Mouse (Mus musculus) brain, embryonic 18.5 days (tissue): ENCODE data around the gene Wnt5b.
A peak's percentile ranks its signal among the peaks of the same experiment; 100 is the strongest.

Experiments
- DNase-seq: peaks from one replicate; pipeline ENCODE4 v3.0.0-alpha.2; 2012; ENCODE audit warnings: low read depth, low spot score

The Wnt5b gene

DNA sequence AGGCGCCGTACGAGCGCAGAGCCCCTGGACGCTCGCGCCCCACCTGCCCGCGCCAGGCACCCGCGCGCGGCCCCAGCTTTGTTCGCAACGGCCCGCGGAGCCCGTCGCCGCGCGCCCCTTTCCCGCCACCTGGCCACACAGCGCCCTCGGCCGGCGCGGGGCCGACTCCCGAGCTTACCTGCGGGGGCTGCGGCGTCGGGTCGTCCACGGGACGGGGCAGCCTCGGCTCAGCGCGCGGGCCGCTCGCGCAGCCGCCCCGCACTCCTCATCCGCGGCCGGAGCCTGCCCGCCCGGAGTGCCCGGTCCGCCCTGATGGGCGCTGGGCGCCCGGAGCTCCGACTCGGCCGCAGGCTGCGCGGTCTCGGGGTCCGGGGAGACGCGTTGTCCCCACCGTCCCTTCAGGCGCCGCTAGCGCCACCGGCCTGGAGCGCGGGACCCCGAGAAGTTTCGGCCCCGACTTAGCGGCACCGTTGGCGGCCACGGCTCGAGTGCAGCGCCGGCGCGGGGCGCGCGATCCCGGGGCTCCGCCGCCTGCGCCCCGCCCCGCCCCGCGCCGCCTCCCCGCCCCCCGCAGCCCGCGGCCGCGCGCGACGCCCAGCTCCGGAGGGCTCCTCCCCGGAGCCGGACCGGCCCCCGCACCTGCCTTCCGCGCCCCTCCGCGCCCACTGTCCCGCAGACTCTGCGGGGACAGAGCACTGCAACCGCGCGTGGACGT lies at the start of gene Wnt5b:
Gene Wnt5b, minus strand, starts transcription at position 545 of the 715 bp plus-strand sequence.
- DNase-seq: no peak

- no peak for DNase-seq
These were observed 46.7 kb upstream of the Wnt5b start for GRCm38 (mm10) chr6:119590872-119591271.

DNA sequence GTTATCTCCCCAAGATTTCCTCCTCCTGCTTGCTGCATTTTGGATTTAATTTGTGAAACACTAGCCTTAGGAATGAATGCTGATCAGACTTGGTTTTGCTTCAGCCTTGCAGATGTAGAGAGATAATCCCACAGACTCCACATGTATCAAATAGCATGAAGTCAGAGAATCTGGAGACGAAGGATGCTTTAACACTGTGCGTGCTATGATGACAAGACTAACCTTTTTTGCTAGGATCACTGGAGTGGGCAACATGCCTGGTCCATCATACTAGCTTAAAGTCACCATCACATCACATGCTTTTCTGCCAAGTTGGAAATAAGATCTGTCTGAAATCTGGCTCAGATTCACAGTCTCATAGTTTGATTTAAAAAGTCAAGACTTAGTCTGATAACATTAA lies 43.8 kb upstream of the Wnt5b start:
- no peak for DNase-seq

GRCm38 (mm10) chr6:119587454-119587853 lies 43.3 kb upstream of the Wnt5b start:
- DNase-seq: no peak

GRCm38 (mm10) chr6:119585652-119586375 lies 41.7 kb upstream of the Wnt5b start:
- peak; percentile 20 for DNase-seq

DNA sequence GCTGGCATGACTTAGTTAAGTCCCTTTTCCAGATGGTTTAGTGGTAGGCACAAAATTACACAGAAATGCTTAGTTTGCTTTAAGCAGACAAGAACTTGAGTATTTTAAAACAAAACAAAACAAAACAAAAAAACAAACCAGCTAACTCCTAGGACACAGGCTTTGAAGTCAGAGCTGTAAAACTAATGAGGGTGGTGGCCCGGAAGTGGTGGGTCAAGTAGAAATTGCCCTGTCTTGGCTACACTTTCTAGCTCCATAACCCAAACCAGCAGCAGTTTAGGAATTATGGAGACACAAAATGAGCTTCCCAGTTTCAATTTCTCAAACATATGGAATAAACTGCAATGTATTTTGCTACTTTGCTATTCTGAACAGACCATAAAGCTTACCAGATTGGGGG lies 39.9 kb upstream of the Wnt5b start:
- no peak for DNase-seq

DNA sequence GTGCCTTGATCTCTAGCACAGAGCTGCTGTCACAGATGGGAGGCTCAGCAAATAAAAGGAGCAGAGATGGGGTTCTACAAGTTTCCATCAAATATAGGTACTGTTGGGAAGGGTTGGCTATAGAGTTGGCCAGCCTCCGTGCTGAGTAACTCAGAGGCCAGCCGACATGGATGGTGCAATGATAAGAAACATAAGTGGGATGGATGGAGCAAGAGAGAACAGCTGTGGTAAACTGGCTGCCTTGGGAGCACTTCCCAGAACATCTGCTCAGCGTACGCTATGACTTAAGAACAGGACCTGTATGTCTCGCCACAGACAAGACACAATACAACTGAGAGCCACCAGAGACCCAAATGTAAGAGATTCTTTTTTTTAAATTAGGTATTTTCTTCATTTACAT lies 39.0 kb upstream of the Wnt5b start:
- no peak for DNase-seq

GRCm38 (mm10) chr6:119576706-119577105 lies 32.6 kb upstream of the Wnt5b start:
- no peak for DNase-seq

DNA sequence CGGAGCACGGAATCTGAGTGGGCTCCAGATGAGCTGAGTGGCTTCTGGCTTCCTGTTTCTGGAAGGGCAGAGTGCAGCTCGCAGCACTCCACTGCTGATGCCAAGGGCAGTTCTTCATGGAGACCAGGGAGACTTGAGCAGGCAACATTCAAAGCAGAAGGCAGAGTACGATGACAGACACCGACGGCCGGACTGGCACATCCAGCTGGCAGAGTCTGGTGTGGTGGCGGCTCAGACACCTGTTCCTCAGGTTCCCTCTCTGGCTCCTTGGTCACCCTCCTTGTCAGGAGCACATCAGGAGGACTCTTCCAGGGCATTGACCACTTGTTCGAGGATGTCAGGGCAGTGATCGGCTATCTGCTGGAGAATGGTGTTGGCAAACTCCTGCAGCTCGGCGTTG lies 31.2 kb upstream of the Wnt5b start:
- no peak for DNase-seq

- no peak for DNase-seq
These were observed 28.1 kb upstream of the Wnt5b start for GRCm38 (mm10) chr6:119572296-119572695.

GRCm38 (mm10) chr6:119570797-119571196 lies 26.6 kb upstream of the Wnt5b start:
- DNase-seq: no peak

DNA sequence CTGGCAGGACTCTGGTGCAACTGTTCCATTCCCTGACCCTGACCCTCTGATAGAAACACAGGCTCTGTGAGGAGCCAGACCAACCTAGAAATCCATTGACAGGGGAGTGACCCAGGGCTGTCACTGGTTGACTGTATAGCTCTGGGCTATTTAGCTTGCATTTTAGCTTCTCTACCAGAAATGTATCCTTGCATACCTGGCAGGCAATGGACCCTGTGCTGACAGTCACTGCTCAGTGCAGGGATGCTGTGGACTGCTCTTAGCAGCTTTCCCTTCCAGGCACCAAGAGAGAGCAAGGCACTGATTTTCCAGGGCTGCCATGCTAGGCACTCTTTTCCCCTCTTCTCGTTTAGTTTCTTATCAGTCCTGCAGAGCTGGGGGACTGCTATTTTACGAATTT lies 24.2 kb upstream of the Wnt5b start:
- no peak for DNase-seq

DNA sequence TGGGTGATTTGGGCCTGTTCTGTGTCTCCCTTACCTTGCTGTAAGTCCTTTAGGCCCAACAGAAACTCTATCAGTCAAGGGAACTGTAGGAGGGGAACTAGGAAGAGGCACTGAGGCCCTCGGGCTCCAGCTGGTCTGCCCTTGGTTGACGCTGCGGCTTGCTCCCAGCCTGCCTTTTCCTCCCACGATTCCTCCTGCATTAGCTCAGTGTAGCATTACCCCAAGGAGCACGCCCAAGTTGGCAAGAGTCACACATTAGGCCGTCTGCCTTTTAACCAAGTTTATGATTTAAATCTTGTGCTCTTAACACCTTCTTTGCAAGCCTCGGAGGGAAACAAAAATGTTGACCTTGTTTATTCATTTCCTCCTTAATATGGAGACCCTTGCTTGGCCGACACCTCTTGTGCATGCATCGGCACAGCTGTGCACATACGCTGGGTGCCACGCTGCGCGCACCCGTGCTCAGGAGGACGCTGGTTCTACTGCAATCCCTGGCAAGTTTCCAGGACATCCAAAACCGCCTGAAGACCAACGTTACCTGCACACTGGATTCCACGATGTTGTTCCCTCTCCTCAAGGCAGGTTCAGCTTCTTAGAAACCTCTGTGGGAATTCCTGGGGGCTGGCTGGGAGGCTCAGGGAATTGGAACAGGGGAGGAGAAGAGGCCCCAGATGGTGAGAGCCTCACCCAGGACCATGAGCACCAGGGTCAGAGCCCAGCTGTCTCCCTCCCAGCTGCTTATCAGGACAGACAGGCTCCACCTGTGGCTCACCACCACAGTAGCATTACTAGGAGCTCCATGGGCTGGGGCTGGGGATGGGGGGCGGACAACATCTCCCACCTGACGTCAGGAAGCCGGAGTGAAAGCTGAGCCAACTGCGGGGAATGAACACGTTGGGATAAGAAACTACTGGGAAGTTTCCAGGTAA lies 21.6 kb upstream of the Wnt5b start:
- no peak for DNase-seq

- DNase-seq: no peak
These were observed 18.4 kb upstream of the Wnt5b start for GRCm38 (mm10) chr6:119562558-119562957.

GRCm38 (mm10) chr6:119558855-119559254 lies 14.7 kb upstream of the Wnt5b start:
- no peak for DNase-seq

DNA sequence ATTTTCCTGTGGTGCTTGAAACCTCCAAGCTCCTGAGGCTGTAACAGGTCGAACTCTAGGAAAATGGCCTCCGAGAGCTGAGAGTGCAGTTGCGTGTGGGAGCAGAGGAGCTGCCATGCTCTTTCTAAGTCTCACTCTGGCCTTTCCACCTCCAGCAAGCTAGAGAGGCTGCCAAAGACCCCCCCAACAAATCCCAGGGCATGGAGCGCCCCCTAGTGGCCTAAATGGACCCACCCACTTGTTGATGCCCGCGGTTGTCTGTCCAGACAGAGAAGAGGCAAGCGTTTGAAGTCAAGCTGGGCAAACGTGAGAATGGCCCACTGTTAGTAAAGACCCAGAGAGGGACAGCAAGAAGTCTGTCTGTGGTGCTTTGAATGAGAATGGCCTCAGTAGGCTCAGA lies 10.3 kb upstream of the Wnt5b start:
- DNase-seq: no peak

- no peak for DNase-seq
These were observed 344 bp upstream of the Wnt5b start for GRCm38 (mm10) chr6:119544518-119544864.

- no peak for DNase-seq
These were observed 718 bp downstream of the Wnt5b start for GRCm38 (mm10) chr6:119543456-119543802.

DNA sequence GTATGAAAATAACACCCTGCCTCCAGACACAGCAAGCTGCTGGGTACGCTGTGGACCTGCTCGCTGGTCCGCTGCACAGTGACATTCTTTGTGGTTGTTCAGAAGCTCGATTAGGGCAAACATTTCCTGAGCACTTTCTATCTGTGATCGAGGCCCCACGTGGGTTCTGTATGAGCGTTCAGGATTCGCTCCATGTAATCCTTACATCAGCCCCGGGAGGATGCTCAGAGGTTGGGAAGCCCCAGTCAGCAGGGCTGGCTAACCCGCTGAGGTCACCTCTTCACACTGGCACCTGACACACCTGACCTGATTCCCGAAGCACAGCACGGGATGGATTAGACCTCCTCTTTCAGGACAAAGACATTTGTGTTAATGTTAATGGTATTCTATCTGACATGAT lies 8.3 kb downstream of the Wnt5b start:
- no peak for DNase-seq

DNA sequence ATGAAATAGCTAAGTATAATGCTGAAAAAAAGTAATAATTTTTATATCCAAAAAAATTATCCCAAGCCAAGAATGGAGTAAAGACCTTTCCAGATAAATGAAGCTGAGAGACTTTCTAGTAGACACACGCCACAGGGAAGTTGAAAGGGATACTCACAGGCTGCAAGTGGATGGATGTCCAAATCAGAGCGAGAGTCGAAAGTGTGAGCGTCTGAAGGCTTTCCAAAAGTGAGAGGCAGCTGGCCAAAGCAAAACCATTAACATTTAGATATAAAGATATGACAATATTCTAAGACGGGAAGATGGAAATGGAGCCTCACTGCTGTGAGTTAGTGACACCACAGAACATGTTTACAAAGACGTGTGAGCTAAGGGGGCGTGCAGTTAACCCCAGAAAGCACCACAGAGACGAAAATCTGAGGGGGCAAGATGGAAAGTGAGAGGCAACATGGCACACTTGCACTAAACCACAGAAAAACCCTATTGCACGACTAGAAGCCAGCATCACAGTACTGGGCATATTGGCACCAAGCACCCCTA lies 10.9 kb downstream of the Wnt5b start:
- DNase-seq: no peak

- no peak for DNase-seq
These were observed 14.5 kb downstream of the Wnt5b start for GRCm38 (mm10) chr6:119529659-119530058.

- no peak for DNase-seq
These were observed 17.6 kb downstream of the Wnt5b start for GRCm38 (mm10) chr6:119526498-119526897.
